Mouse (Mus musculus) thymus, adult 18-20 months (tissue): ENCODE measurements at regions not wholly inside any gene's neighbourhood (a gene's known extent, or its start where the extent isn't known, plus 50 kb on each side); places are given as distances from the start of the nearest gene placed in this dataset.

Experiments
- DNase-seq, 2 experiments: peaks; one replicate each; pipeline ENCODE4 v3.0.0; 2022; ENCODE audit warnings: mixed read lengths in 2 of 2

DNA sequence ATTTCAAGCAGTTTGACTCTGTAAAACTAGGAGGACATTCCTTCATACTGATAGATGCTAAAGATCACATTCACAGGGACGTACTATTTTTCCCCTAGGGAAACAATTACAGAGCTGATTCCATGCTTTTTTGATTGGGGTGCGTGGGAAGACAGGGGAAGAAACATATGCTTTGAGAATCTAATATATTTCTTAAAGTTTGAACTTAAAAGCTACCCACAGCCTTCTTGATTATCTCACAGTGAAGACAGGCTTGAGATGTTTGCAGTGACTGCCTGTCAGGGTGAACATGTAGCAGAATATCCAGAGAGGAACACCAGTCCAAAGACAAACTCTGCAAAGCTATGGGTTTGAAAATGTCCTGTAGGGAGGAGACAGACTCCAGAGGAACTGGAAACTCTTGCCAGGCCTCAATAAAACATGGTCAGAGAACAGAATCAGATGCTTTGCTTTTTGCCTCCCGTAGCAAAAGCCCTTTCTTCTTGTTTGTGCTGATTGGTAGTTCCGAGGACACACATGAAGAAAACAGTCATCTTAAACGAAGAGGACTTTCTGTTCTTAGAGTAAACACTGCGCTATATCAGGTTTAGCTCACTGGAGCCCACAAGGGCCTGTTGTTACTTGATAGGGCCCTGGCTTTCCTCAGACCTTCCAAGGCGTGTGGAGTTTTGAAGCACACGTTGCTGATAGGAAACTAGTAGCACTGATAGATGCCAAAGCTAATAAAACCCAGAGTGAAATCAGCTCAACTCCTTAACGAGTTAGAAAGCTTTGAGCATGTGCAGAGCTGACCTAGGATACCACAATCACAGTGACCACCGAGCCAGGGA is 630.8 kb downstream of the Lmo4 start:
- no peak for DNase-seq

DNA sequence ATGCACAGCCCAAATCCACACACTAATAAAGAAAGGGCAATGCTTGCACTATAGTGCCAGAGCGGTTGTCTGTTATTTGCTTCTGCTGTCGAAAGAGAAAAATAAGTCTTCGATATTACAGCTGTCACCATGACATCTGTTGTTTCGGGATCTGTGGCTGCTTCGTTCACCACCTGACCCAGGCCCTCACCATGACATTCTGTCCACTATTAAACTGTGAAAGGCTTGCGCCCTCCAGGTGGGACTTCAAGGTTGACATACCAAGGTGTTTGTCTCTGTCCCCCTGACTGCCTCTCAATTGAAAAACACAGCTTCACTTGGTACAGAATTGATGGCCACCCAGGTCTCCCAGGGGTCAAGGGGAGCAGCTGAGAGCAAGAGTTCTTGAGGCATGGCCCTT is 635.1 kb downstream of the Lmo4 start:
- no peak for DNase-seq

GRCm38 (mm10) chr3:143565067-143565466 is 640.0 kb downstream of the Lmo4 start:
- DNase-seq, result no peak

DNA sequence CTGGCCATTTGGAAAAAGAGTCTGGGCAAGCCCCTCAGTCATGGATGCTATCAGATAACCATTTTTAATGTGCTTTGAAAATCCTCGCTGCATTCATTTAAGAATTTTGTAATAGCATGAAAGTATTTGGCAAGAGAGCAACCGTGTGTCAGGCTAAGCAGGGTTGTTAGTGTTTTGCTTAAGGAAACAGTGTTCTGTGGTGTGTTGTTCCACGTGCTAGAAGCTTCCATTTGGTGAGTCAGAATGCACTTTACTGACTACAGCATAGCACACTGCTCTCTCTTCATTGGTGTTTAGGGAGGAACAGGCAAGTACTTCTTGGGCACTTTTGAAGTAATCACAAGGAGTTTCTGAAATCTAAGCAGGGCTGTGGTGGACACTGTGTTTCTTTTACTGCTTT is 661.0 kb upstream of the Pkn2 start:
- no peak for DNase-seq

GRCm38 (mm10) chr3:143527982-143528381 is 646.2 kb upstream of the Pkn2 start:
- DNase-seq, result no peak

- no peak for DNase-seq
Observed at GRCm38 (mm10) chr3:143527274-143527673, 645.5 kb upstream of the Pkn2 start.

GRCm38 (mm10) chr3:143512517-143513249 is 630.9 kb upstream of the Pkn2 start:
- no peak for DNase-seq

- DNase-seq, result no peak
Observed at GRCm38 (mm10) chr3:143509531-143509930, 627.7 kb upstream of the Pkn2 start.

- DNase-seq, result peak; percentile 6 to 13
Observed at GRCm38 (mm10) chr3:143508280-143508679, 626.5 kb upstream of the Pkn2 start.

DNA sequence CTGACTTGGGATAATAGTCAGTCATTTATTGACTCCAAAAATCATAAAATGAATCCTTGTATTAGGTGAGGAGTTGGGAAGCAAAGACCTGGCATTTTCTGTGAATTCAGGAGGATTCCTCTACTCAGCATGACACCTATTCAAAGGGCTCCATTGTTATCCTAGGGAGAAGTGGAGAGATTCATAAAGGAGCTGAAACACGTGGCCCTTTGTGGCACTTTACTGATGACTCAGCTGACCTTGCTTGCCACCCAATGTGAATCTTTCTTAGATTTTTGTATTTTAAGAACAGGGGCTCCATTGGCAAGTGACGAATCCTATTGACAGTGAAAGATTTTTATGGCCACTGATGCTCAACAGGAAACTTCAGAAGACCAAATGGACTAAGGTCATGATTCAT is 619.2 kb upstream of the Pkn2 start:
- DNase-seq, result no peak

- no peak for DNase-seq
Observed at GRCm38 (mm10) chr3:143495389-143495788, 613.6 kb upstream of the Pkn2 start.

- no peak for DNase-seq
Observed at GRCm38 (mm10) chr3:143477916-143478610, 596.3 kb upstream of the Pkn2 start.

DNA sequence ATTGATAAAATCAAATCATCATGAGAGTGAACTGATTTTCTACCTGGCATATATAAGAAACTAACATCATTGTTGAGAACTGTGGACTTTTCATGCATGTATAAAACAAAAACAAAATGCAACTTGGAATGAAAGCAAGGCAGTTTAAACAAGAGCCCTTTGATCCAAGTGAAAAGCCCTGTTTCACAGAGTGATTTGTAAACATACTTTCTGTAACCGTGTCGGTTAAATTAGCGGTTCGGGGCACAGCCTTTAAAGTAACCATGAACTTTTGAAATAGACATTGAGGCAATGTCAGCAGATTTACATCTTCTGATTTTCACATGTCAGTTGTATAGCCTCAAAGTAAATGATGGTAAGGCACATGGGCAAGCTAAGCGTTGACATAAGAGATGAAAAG is 593.7 kb upstream of the Pkn2 start:
- no peak for DNase-seq

GRCm38 (mm10) chr3:143447005-143447709 is 565.4 kb upstream of the Pkn2 start:
- DNase-seq, result no peak

GRCm38 (mm10) chr3:143417401-143417800 is 535.6 kb upstream of the Pkn2 start:
- DNase-seq, result no peak

DNA sequence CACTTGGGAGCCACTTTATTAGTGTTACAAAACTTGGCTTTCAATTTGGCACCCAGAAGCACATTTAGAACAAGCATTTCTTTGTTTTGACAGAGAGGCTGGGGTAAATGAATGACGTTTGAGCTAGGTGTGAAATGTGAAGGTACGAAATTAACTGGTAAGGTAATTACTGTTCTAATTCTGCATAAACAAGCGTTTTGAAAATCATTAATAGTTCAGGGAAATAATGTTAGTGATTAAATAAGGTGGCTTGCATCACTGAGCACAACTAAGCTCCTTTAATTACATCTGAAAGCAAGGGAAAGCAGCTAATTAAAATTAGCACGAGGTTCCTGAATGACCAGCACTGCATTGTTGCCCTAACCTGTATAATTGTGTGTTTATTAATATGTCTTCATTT is 529.9 kb upstream of the Pkn2 start:
- DNase-seq, result no peak

GRCm38 (mm10) chr3:143398966-143399365 is 517.2 kb upstream of the Pkn2 start:
- no peak for DNase-seq

- DNase-seq, result no peak
Observed at GRCm38 (mm10) chr3:143384357-143384756, 502.6 kb upstream of the Pkn2 start.

GRCm38 (mm10) chr3:143379193-143379592 is 497.4 kb upstream of the Pkn2 start:
- peak; percentile 41 to 43 for DNase-seq

- no peak for DNase-seq
Observed at GRCm38 (mm10) chr3:143377446-143377845, 495.6 kb upstream of the Pkn2 start.

- DNase-seq, result no peak
Observed at GRCm38 (mm10) chr3:143375527-143376061, 493.8 kb upstream of the Pkn2 start.

GRCm38 (mm10) chr3:143373501-143373900 is 491.7 kb upstream of the Pkn2 start:
- no peak for DNase-seq

- DNase-seq, result no peak
Observed at GRCm38 (mm10) chr3:143369002-143369401, 487.2 kb upstream of the Pkn2 start.
